Mouse (Mus musculus) lung, postnatal 25 days (tissue): ENCODE data around the gene Stx6.
A peak's percentile ranks its signal among the peaks of the same experiment; 100 is the strongest.
"Not testable (repeated sequence)": the region's sequence is repeated elsewhere in the genome, so short reads cannot be mapped to it uniquely, and the experiment has no call there.

Experiments
- DNase-seq: peaks from one replicate; pipeline ENCODE4 v3.0.0; 2022; ENCODE audit warnings: low spot score

The Stx6 gene

GRCm38 (mm10) chr1:155167453-155167852 lies 8.9 kb downstream of the Stx6 start:
- no peak for DNase-seq

- peak; percentile 57 for DNase-seq
These were observed 11.4 kb downstream of the Stx6 start for GRCm38 (mm10) chr1:155169935-155170334.

GRCm38 (mm10) chr1:155172895-155173643 lies 14.6 kb downstream of the Stx6 start:
- no peak for DNase-seq

GRCm38 (mm10) chr1:155173644-155174016 lies 15.1 kb downstream of the Stx6 start:
- not testable (repeated sequence) for DNase-seq

- DNase-seq: no peak
These were observed 15.9 kb downstream of the Stx6 start for GRCm38 (mm10) chr1:155174424-155174823.

GRCm38 (mm10) chr1:155178192-155178924 lies 19.8 kb downstream of the Stx6 start:
- DNase-seq: no peak

- no peak for DNase-seq
These were observed 25.7 kb downstream of the Stx6 start for GRCm38 (mm10) chr1:155184191-155184590.

GRCm38 (mm10) chr1:155188656-155189055 lies 30.1 kb downstream of the Stx6 start:
- no peak for DNase-seq

GRCm38 (mm10) chr1:155191219-155191618 lies 32.7 kb downstream of the Stx6 start:
- no peak for DNase-seq

GRCm38 (mm10) chr1:155191671-155192070 lies 33.2 kb downstream of the Stx6 start:
- no peak for DNase-seq

- no peak for DNase-seq
These were observed 34.4 kb downstream of the Stx6 start for GRCm38 (mm10) chr1:155192805-155193368.

- DNase-seq: peak; percentile 58
These were observed 38.2 kb downstream of the Stx6 start for GRCm38 (mm10) chr1:155196691-155197090.

GRCm38 (mm10) chr1:155199522-155199921 lies 41.0 kb downstream of the Stx6 start:
- no peak for DNase-seq

GRCm38 (mm10) chr1:155200967-155201366 lies 42.5 kb downstream of the Stx6 start:
- no peak for DNase-seq

GRCm38 (mm10) chr1:155201373-155201879 lies 42.9 kb downstream of the Stx6 start:
- no peak for DNase-seq

GRCm38 (mm10) chr1:155201914-155202313 lies 43.4 kb downstream of the Stx6 start:
- no peak for DNase-seq

GRCm38 (mm10) chr1:155202472-155202871 lies 44.0 kb downstream of the Stx6 start:
- DNase-seq: no peak

GRCm38 (mm10) chr1:155203101-155203500 lies 44.6 kb downstream of the Stx6 start:
- DNase-seq: no peak

GRCm38 (mm10) chr1:155203954-155204353 lies 45.4 kb downstream of the Stx6 start:
- no peak for DNase-seq

GRCm38 (mm10) chr1:155204560-155205162 lies 46.1 kb downstream of the Stx6 start:
- DNase-seq: no peak

GRCm38 (mm10) chr1:155205311-155205710 lies 46.8 kb downstream of the Stx6 start:
- DNase-seq: no peak
